Mouse (Mus musculus) limb, embryonic 11.5 days (tissue): ENCODE data around the gene Fcamr. TPM values are rescaled to one million over a fixed set of nuclear protein-coding genes. Genes with fewer than 3 reads are reported as not detected.

Experiments used
- ATAC-seq: fragments of 200-750 bp; cut with Nextera tagmentation; 2 replicates; pipeline ENCODE4 v1.8.0; 2017; ENCODE audit warnings: low read depth; ENCODE audit not compliant: insufficient number of reproducible peaks, low FRiP score, low TSS enrichment
- DNase-seq: peaks from one replicate; pipeline ENCODE4 v3.0.0-alpha.2; 2015; ENCODE audit warnings: low spot score
- H3K27ac ChIP-seq: fragments of 300-500 bp; sonication (generic); replicated peaks from 2 replicates; pipeline ENCODE4 v1.5.1; 2014; ENCODE audit warnings: low read depth, mild to moderate bottlenecking, low read length
- H3K27me3 ChIP-seq: fragments of 300-500 bp; sonication (generic); 2 replicates; pipeline ENCODE4 v1.6.1; 2014; ENCODE audit warnings: mild to moderate bottlenecking, low read length, mixed read lengths; ENCODE audit not compliant: control insufficient read depth, insufficient read depth
- H3K36me3 ChIP-seq: fragments of 300-500 bp; sonication (generic); 2 replicates; pipeline ENCODE4 v1.6.1; 2014; ENCODE audit warnings: mild to moderate bottlenecking, low read length, moderate library complexity, mixed read lengths; ENCODE audit not compliant: control insufficient read depth, insufficient read depth
- H3K4me1 ChIP-seq: fragments of 300-500 bp; sonication (generic); 2 replicates; pipeline ENCODE4 v1.6.1; 2014; ENCODE audit warnings: low read length, mixed read lengths; ENCODE audit not compliant: control insufficient read depth, insufficient read depth
- H3K4me2 ChIP-seq: fragments of 300-500 bp; sonication (generic); 2 replicates; pipeline ENCODE4 v1.6.1; 2014; ENCODE audit warnings: low read depth, mild to moderate bottlenecking, moderate library complexity; ENCODE audit not compliant: severe bottlenecking
- H3K4me3 ChIP-seq: fragments of 300-500 bp; sonication (generic); 2 replicates; pipeline ENCODE4 v1.5.1; 2014; ENCODE audit warnings: low read depth, low read length
- H3K9ac ChIP-seq: fragments of 300-500 bp; sonication (generic); 2 replicates; pipeline ENCODE4 v1.6.1; 2014; ENCODE audit warnings: mild to moderate bottlenecking, low read length
- H3K9me3 ChIP-seq: fragments of 300-500 bp; sonication (generic); 2 replicates; pipeline ENCODE4 v1.6.1; 2016; ENCODE audit warnings: low read length; ENCODE audit not compliant: control insufficient read depth
- WGBS: fragments of 180-500 bp; shearing (Covaris S2); extraction: QIAGEN DNeasy Blood & Tissue Kit; methylation state at CpG from one replicate; pipeline ENCODE4 v1.1.7; 2014; 5-methylcytosine and 5-hydroxymethylcytosine counted together
- polyA plus RNA-seq: library from polyadenylated mRNA; unstranded; fragments of >200 nt; fragmentation: Nextera tagmentation; extraction: Ambion mirVana; gene quantifications from 2 replicates; pipeline ENCODE4 v1.2.1, GENCODE M21; 2014

The Fcamr gene
- polyA plus RNA-seq: not detected in 2 replicates

- Histone ChIP-seq H3K27ac (no peak within 1 kb of the TSS), H3K9ac (no peak within 1 kb of the TSS), H3K36me3 (no peaks in the 10 kb centered on the region), H3K4me2 (no peak within 1 kb of the TSS), H3K4me1 (no peaks in the 10 kb centered on the region), H3K9me3 (no peaks in the 10 kb centered on the region), H3K4me3 (no peak within 1 kb of the TSS), H3K27me3 (no peaks in the 10 kb centered on the region)
- 88% methylated on average over 8 of the region's 8 CpGs for WGBS
- no peak for DNase-seq
- ATAC-seq: no peak
Observed at GRCm38 (mm10) chr1:130800602-130801001, at the start of gene Fcamr. Gene Fcamr, plus strand, starts transcription at chr1:130800902.

DNA sequence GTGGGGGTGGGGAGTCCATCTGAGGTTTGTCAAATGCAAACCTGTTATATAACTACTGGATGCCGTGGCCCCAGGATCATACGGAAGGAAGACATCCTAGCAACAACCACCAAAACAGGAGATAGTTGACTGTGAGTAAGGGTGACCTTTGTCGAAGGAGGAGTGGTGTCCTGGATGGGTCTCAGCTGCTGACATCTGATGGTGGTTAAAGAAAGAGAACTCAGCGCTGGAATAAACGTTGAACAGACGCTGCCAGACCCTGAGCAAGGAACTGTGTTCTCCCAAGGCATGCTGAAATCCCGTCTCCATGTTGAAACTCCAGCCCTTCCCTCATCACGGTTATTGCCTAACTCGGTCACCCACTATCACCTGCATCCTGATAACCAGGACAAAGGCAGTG is 41.0 kb upstream of the Fcamr start:
- Histone ChIP-seq H3K9me3 (no peaks in the 10 kb centered on the region), H3K4me1 (no peaks in the 10 kb centered on the region), H3K4me3 (no peak overlapping the region), H3K27ac (no peak overlapping the region), H3K4me2 (no peak overlapping the region), H3K36me3 (no peaks in the 10 kb centered on the region), H3K27me3 (no peaks in the 10 kb centered on the region), H3K9ac (no peak overlapping the region)
- WGBS: 81% methylated on average over 9 of the region's 9 CpGs
- ATAC-seq: no peak
- no peak for DNase-seq

DNA sequence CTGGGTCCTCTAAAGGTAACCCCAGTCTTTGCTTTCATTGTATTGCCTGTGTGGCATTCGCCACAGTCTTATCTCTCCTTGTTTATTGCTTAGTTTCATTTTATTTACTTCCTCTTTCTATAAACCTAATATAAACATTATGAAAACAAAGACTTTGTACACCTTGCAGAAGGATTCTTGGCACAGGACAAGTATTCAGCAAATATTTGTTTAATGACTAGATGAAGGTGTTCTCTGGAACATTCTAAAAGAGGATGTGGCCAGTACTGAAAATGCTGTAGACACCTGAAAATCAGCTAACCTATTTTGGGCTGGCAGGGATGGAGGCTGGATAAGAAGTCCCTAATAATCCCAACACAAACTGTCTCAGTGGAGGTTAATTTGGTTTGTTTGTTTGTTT is 39.1 kb upstream of the Fcamr start:
- Histone ChIP-seq H3K9me3 (no peaks in the 10 kb centered on the region), H3K4me3 (no peak overlapping the region), H3K27ac (no peak overlapping the region), H3K27me3 (no peaks in the 10 kb centered on the region), H3K4me2 (no peak overlapping the region), H3K9ac (no peak overlapping the region), H3K4me1 (no peaks in the 10 kb centered on the region), H3K36me3 (no peaks in the 10 kb centered on the region)
- WGBS: 76% methylated on average over 1 of the region's 1 CpGs
- ATAC-seq (no peak), DNase-seq (no peak)

DNA sequence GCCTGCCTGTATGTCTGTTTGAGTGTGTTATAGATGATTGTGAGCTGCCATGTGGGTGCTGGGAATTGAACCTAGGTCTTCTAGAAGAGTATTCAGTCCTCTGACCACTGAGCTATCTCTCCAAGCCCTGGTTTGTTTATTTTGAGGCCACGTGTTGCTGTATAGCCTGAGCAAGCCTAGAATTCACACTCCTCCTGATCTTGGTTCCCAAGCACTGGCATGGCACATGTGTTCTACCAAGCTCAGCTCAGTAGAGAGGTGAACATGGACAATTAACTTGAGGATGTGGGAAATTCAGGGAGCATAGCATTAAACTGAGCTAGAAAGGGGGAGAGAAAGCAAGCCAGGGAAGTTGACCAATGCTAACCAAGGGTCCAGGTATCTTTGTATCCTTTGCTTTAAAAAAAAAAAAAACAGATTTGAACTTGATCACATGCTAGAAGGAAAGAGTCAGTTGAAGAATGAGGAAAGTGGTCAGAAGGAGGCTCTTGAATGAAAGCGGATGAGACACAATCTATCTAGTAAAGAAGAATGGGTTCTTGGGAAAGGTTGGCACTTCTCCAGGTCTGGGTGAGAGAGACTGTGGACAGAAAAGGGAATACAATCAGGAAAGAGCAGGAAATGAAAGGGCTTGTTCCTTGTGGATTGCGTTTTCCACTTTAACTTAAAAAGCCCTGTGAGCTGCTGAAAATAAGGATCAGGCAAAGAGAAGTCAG is 38.5 kb upstream of the Fcamr start:
- ATAC-seq (no peak), DNase-seq (no peak)
- H3K27me3 ChIP-seq: no peaks in the 10 kb centered on the region
- no peaks in the 10 kb centered on the region for H3K36me3 ChIP-seq
- H3K9ac ChIP-seq: no peak overlapping the region
- no peak overlapping the region for H3K4me3 ChIP-seq
- H3K27ac ChIP-seq: no peak overlapping the region
- WGBS: 89% methylated on average over 3 of the region's 3 CpGs
- no peaks in the 10 kb centered on the region for H3K9me3 ChIP-seq
- no peaks in the 10 kb centered on the region for H3K4me1 ChIP-seq
- no peak overlapping the region for H3K4me2 ChIP-seq

- H3K9ac ChIP-seq: no peak overlapping the region
- no peak for ATAC-seq
- H3K27ac ChIP-seq: no peak overlapping the region
- no peak for DNase-seq
- no peaks in the 10 kb centered on the region for H3K4me1 ChIP-seq
- no peak overlapping the region for H3K4me3 ChIP-seq
- WGBS: 89% methylated on average over 12 of the region's 12 CpGs
- no peaks in the 10 kb centered on the region for H3K9me3 ChIP-seq
- no peaks in the 10 kb centered on the region for H3K36me3 ChIP-seq
- no peaks in the 10 kb centered on the region for H3K27me3 ChIP-seq
- H3K4me2 ChIP-seq: no peak overlapping the region
Observed at GRCm38 (mm10) chr1:130764027-130764461, 36.7 kb upstream of the Fcamr start.

DNA sequence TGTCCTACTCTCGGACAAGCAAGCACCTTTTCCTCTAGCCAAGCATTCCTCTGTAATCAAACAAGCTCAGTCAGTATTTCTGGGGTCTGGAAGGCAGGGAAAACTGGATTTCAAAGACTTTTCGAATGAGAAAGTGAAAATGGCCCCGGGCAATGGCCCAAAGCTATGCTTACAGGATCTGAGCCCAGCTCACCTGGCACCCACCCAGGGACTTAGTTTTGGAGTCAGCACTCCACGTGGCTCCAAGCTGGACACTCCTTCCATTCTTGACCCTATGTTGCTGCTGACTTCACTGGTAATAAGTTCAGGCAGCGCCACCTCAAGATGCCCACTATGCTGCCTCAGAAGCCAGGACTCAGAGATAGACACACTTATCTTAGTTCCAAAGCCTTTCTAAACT is 33.6 kb upstream of the Fcamr start:
- no peak overlapping the region for H3K4me3 ChIP-seq
- no peak overlapping the region for H3K4me2 ChIP-seq
- ATAC-seq (no peak), DNase-seq (no peak)
- H3K27me3 ChIP-seq: no peaks in the 10 kb centered on the region
- 82% methylated on average over 5 of the region's 5 CpGs for WGBS
- H3K9ac ChIP-seq: no peak overlapping the region
- H3K9me3 ChIP-seq: no peaks in the 10 kb centered on the region
- no peaks in the 10 kb centered on the region for H3K36me3 ChIP-seq
- no peak overlapping the region for H3K27ac ChIP-seq
- H3K4me1 ChIP-seq: no peaks in the 10 kb centered on the region

- ATAC-seq: no peak
- no peak overlapping the region for H3K4me2 ChIP-seq
Observed at GRCm38 (mm10) chr1:130769925-130770324, 30.8 kb upstream of the Fcamr start.

DNA sequence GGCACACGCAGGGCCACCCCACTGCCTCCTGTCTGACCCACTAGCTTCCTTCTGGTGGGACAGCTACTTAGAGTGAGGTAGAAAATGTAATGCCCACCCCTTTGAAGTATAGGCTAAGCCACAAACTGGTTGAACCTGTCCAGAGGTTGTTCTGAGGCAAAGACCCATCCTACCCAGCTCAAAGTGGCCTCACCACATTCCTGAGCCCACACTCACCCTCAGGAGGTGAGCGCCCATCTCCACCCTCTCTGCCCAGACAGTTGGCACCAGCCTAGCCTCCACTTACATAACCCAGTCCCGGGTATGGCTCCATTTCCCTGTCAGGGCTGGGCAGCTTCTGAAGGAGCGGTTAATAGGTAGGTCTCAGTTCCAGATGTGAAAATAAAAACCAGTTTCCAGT is 30.2 kb upstream of the Fcamr start:
- ATAC-seq (no peak), DNase-seq (no peak)
- 83% methylated on average over 4 of the region's 4 CpGs for WGBS
- Histone ChIP-seq H3K36me3 (no peaks in the 10 kb centered on the region), H3K27me3 (no peaks in the 10 kb centered on the region), H3K4me2 (no peak overlapping the region), H3K4me1 (no peaks in the 10 kb centered on the region), H3K9me3 (no peaks in the 10 kb centered on the region), H3K9ac (no peak overlapping the region), H3K4me3 (no peak overlapping the region), H3K27ac (no peak overlapping the region)

More at GRCm38 (mm10) chr1:130769925-130770324, 30.8 kb upstream of the Fcamr start:
- Histone ChIP-seq H3K36me3 (no peaks in the 10 kb centered on the region), H3K27me3 (no peaks in the 10 kb centered on the region), H3K4me1 (no peaks in the 10 kb centered on the region), H3K9me3 (no peaks in the 10 kb centered on the region), H3K9ac (no peak overlapping the region), H3K4me3 (no peak overlapping the region), H3K27ac (no peak overlapping the region)
- DNase-seq: no peak
- 90% methylated on average over 2 of the region's 2 CpGs for WGBS

- H3K4me1 ChIP-seq: no peaks in the 10 kb centered on the region
- H3K9me3 ChIP-seq: no peaks in the 10 kb centered on the region
- WGBS: 73% methylated on average over 3 of the region's 3 CpGs
- H3K27me3 ChIP-seq: no peaks in the 10 kb centered on the region
- H3K4me3 ChIP-seq: no peak overlapping the region
- ATAC-seq: no peak
- H3K9ac ChIP-seq: no peak overlapping the region
- no peaks in the 10 kb centered on the region for H3K36me3 ChIP-seq
- H3K4me2 ChIP-seq: no peak overlapping the region
- no peak overlapping the region for H3K27ac ChIP-seq
- no peak for DNase-seq
Observed at GRCm38 (mm10) chr1:130770981-130771494, 29.7 kb upstream of the Fcamr start.
